Mouse (Mus musculus) lung, postnatal 0 days (tissue): Measurements from ENCODE around the gene Sdc4.

Experiments
- CTCF ChIP-seq: IDR thresholded peaks from 2 replicates; pipeline ENCODE4 v1.5.1; 2016; ENCODE audit warnings: antibody characterized with exemption, mild to moderate bottlenecking
- EP300 ChIP-seq: IDR thresholded peaks from 2 replicates; pipeline ENCODE4 v1.6.1; 2016; ENCODE audit warnings: antibody characterized with exemption, mild to moderate bottlenecking, control low read depth

GRCm38 (mm10) chr2:164421979-164422378 lies 21.7 kb downstream of the Sdc4 start:
- no peak for TF ChIP-seq CTCF
- no peak for TF ChIP-seq EP300
